Mouse (Mus musculus) B cell, adult (primary cell): ENCODE results near the gene Pglyrp2. TPM values are rescaled to one million over a fixed set of nuclear protein-coding genes. Genes with fewer than 3 reads are reported as not detected.

ENCODE experiments used
- total RNA-seq: library from RNA; stranded (reverse); gene quantifications from 4 replicates; pipeline ENCODE4 v1.2.4, GENCODE M21; 2023; ENCODE audit not compliant: inconsistent age

The Pglyrp2 gene
- total RNA-seq = 29.4 to 36.5 TPM (median 34.1 TPM) in 4 replicates

GRCm38 (mm10) chr17:32424034-32424433 is at the start of gene Pglyrp2:
Pglyrp2 (minus strand) TSS chr17:32424167.

GRCm38 (mm10) chr17:32452482-32452881 is 28.5 kb upstream of the Pglyrp2 start, which contains the start of gene Cyp4f39:
Cyp4f39 (plus strand) TSS chr17:32452723.

GRCm38 (mm10) chr17:32403417-32403816 is 20.6 kb downstream of the Pglyrp2 start, which contains the start of gene Rasal3:
Rasal3 (minus strand) TSS chr17:32403583.

GRCm38 (mm10) chr17:32389101-32389659 is 34.8 kb downstream of the Pglyrp2 start, which contains the start of gene Wiz:
Wiz (minus strand) TSS chr17:32389439.

Other genes with a start within 250 kb of the Pglyrp2 start
- 1.8 to 2.4 TPM (median 2.1 TPM) in 4 replicates for gene Ephx3, start 234.6 kb downstream of the Pglyrp2 start, total RNA-seq
- 255 to 330 TPM (median 306 TPM) in 4 replicates for gene Brd4, start 139.4 kb downstream of the Pglyrp2 start, total RNA-seq
- 305 to 324 TPM (median 308 TPM) in 4 replicates for gene Akap8, start 102.9 kb downstream of the Pglyrp2 start, total RNA-seq
- gene Akap8l, start 73.6 kb downstream of the Pglyrp2 start, total RNA-seq = 196 to 211 TPM (median 202 TPM) in 4 replicates
- gene Wiz, start 34.7 kb downstream of the Pglyrp2 start, total RNA-seq = 35.8 to 39.5 TPM (median 37.3 TPM) in 4 replicates
- 296 to 301 TPM (median 299 TPM) in 4 replicates for gene Rasal3, start 20.6 kb downstream of the Pglyrp2 start, total RNA-seq
- gene Cyp4f39, start 28.6 kb upstream of the Pglyrp2 start, total RNA-seq = not detected in 4 replicates
- 0.51 to 1.3 TPM (median 0.86 TPM) in 4 replicates for gene Cyp4f17, start 81.9 kb upstream of the Pglyrp2 start, total RNA-seq
- 2.4 to 3.1 TPM (median 2.5 TPM) in 4 replicates for gene Cyp4f16, start 112.4 kb upstream of the Pglyrp2 start, total RNA-seq
- gene Cyp4f37, start 197.1 kb upstream of the Pglyrp2 start, total RNA-seq = not detected in 4 replicates
- not detected in 4 replicates for gene Cyp4f40, start 234.7 kb upstream of the Pglyrp2 start, total RNA-seq